Mouse (Mus musculus) CD4-positive naive resting alpha-beta T cell, adult 76 days (primary cell): ENCODE results near the gene Lhcgr. TPM values are rescaled to one million over a fixed set of nuclear protein-coding genes. Genes with fewer than 3 reads are reported as not detected.

Experiments
- total RNA-seq: library from RNA; stranded (reverse); gene quantifications from one replicate; pipeline ENCODE4 v1.2.4, GENCODE M21; 2023

Lhcgr gene
- total RNA-seq = not detected

DNA sequence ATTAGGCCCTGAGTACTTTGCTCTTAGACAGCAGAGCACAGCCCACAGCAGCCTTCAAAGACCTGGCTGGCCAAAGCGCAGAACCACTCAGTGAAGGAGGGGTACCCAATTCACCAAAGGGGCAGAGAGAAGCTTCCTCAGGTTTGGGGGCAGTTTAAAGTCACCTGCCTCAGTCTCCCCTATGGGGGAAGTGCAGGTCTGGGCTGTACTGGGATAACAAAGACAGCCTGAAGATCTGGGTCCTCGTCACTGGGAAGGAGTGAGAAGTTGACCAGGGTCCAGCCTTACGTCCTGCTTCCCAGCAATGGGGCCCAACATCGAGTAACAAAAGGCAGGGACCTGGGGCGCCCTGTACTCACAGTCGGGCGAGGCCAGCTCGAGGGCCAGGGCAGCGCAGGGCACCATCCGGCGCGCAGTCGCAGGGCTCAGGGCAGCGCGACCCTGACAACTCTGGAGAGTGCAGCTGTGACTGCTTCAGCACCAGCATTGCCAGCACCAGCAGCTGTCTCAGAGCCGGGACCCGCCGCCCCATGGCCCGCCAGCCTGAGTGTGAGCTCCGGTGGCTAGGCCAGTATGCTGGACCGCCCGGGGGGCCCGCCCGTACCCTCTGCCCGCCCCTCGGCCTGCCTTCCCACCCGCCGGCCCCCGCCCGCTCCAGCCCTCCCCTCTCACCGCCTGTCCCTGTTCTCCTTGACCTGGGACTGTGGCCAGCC is at the start of gene Lhcgr:
Gene Lhcgr, minus strand, starts transcription at position 551 of the 713 bp plus-strand sequence.

DNA sequence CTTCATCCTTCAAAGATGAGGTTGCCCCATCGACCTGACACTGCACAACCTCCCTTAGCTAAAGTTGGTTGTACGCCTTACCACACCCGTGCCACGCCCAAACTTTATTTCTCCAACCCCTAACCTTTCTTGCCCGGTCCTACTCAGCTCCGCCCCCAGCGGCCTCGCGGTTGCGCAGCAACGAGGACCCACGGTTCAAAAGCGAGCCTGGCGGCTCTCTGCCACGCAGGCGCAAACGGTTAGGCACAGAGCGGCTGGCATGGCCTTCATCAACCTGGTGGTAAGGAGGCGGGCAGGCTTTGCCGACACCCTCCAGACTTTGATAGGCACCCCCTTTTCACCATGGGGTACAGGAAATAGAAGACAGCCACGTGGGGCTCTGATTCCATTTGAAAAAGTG is 123.3 kb downstream of the Lhcgr start, which contains the start of gene Gtf2a1l:
Gene Gtf2a1l, plus strand, starts transcription at position 209 of the 400 bp plus-strand sequence.

Other genes starting within 250 kb of the Lhcgr start
- 5.3 TPM for gene Ston1, start 194.3 kb downstream of the Lhcgr start, total RNA-seq
- gene Gtf2a1l, start 123.3 kb downstream of the Lhcgr start, total RNA-seq = not detected